Mouse (Mus musculus): Measurements from ENCODE around the gene Bfsp1.

Gene Bfsp1

GRCm38 (mm10) chr2:143862484-143863231, at the start of gene Bfsp1:
Bfsp1 (minus strand) TSS chr2:143863173.
- no peak for DNase-seq (ENCODE audit: low spot score)

GRCm38 (mm10) chr2:143912199-143912598, 49.2 kb upstream of the Bfsp1 start:
- DNase-seq (ENCODE audit: low spot score) = no peak

GRCm38 (mm10) chr2:143909230-143909629, 46.3 kb upstream of the Bfsp1 start:
- DNase-seq (ENCODE audit: low spot score) = no peak

- no peak for DNase-seq (ENCODE audit: low spot score)
Observed at GRCm38 (mm10) chr2:143904896-143905295, 41.9 kb upstream of the Bfsp1 start.

GRCm38 (mm10) chr2:143903376-143904045, 40.5 kb upstream of the Bfsp1 start:
- DNase-seq (ENCODE audit: low spot score) = no peak

- DNase-seq (ENCODE audit: low spot score) = no peak
Observed at GRCm38 (mm10) chr2:143900821-143901351, 37.9 kb upstream of the Bfsp1 start.

GRCm38 (mm10) chr2:143899470-143900220, 36.7 kb upstream of the Bfsp1 start:
- DNase-seq (ENCODE audit: low spot score) = no peak

GRCm38 (mm10) chr2:143891302-143892048, 28.5 kb upstream of the Bfsp1 start:
- DNase-seq (ENCODE audit: low spot score) = no peak

- no peak for DNase-seq (ENCODE audit: low spot score)
Observed at GRCm38 (mm10) chr2:143889860-143890433, 27.0 kb upstream of the Bfsp1 start.

- no peak for DNase-seq (ENCODE audit: low spot score)
Observed at GRCm38 (mm10) chr2:143889131-143889859, 26.3 kb upstream of the Bfsp1 start.

- no peak for DNase-seq (ENCODE audit: low spot score)
Observed at GRCm38 (mm10) chr2:143882606-143883288, 19.8 kb upstream of the Bfsp1 start.

GRCm38 (mm10) chr2:143882002-143882401, 19.0 kb upstream of the Bfsp1 start:
- DNase-seq (ENCODE audit: low spot score) = no peak

GRCm38 (mm10) chr2:143879311-143879710, 16.3 kb upstream of the Bfsp1 start:
- no peak for DNase-seq (ENCODE audit: low spot score)

GRCm38 (mm10) chr2:143876929-143877632, 14.1 kb upstream of the Bfsp1 start:
- DNase-seq (ENCODE audit: low spot score) = no peak

- DNase-seq (ENCODE audit: low spot score) = no peak
Observed at GRCm38 (mm10) chr2:143876026-143876425, 13.1 kb upstream of the Bfsp1 start.

GRCm38 (mm10) chr2:143870936-143871688, 8.1 kb upstream of the Bfsp1 start:
- no peak for DNase-seq (ENCODE audit: low spot score)

- no peak for DNase-seq (ENCODE audit: low spot score)
Observed at GRCm38 (mm10) chr2:143867326-143867725, 4.4 kb upstream of the Bfsp1 start.

- no peak for DNase-seq (ENCODE audit: low spot score)
Observed at GRCm38 (mm10) chr2:143864600-143864999, 1.6 kb upstream of the Bfsp1 start.

GRCm38 (mm10) chr2:143859166-143859565, 3.8 kb downstream of the Bfsp1 start:
- no peak for DNase-seq (ENCODE audit: low spot score)
